Mouse (Mus musculus) layer of hippocampus, adult 8-10 months (tissue): ENCODE results near the gene Gm20683. TPM values are rescaled to one million over a fixed set of nuclear protein-coding genes. Genes with fewer than 3 reads are reported as not detected.
"Not testable (repeated sequence)": the region's sequence is repeated elsewhere in the genome, so short reads cannot be mapped to it uniquely, and the experiment has no call there.

Experiments
- DNase-seq, 2 experiments: peaks; one replicate each; pipeline ENCODE4 v3.0.0; 2022; ENCODE audit warnings: low spot score in 2 of 2
- total RNA-seq, 4 experiments: library from RNA; stranded (reverse); gene quantifications; 2 replicates each; pipeline ENCODE4 v1.2.4; 2022

Gm20683 gene
- total RNA-seq, 4 experiments from 2014 or later: 21.4 to 27.6 (median 25.7) TPM

GRCm38 (mm10) chr17:25828223-25828594 lies 13.4 kb downstream of the Gm20683 start:
- DNase-seq: no peak

- no peak for DNase-seq
Observed at GRCm38 (mm10) chr17:25827546-25828222, 13.9 kb downstream of the Gm20683 start.

- no peak for DNase-seq
Observed at GRCm38 (mm10) chr17:25827011-25827410, 14.6 kb downstream of the Gm20683 start.

GRCm38 (mm10) chr17:25825984-25826570 lies 15.5 kb downstream of the Gm20683 start:
- DNase-seq: no peak

- no peak for DNase-seq
Observed at GRCm38 (mm10) chr17:25825311-25825710, 16.3 kb downstream of the Gm20683 start.

- no peak for DNase-seq
Observed at GRCm38 (mm10) chr17:25824362-25825142, 17.0 kb downstream of the Gm20683 start.

GRCm38 (mm10) chr17:25823452-25823851 lies 18.1 kb downstream of the Gm20683 start, which contains the start of gene Wdr24:
Gene Wdr24 (plus strand): TSS chr17:25823627.
- peak in 1 of 2 experiments; percentile 83 for DNase-seq

- DNase-seq: no peak
Observed at GRCm38 (mm10) chr17:25818851-25819780, 22.4 kb downstream of the Gm20683 start.

GRCm38 (mm10) chr17:25817662-25818061 lies 23.9 kb downstream of the Gm20683 start:
- no peak for DNase-seq

- DNase-seq: peak; percentile 80 to 81
Observed at GRCm38 (mm10) chr17:25813471-25813870, 28.1 kb downstream of the Gm20683 start.

- no peak for DNase-seq
Observed at GRCm38 (mm10) chr17:25810890-25811289, 30.7 kb downstream of the Gm20683 start.

GRCm38 (mm10) chr17:25809606-25810340 lies 31.8 kb downstream of the Gm20683 start:
- no peak for DNase-seq

GRCm38 (mm10) chr17:25808789-25809605 lies 32.6 kb downstream of the Gm20683 start, which contains the start of gene Fbxl16:
Gene Fbxl16 (plus strand): TSS chr17:25809085.
- peak; percentile 86 to 87 for DNase-seq

GRCm38 (mm10) chr17:25808028-25808427 lies 33.5 kb downstream of the Gm20683 start:
- no peak for DNase-seq

GRCm38 (mm10) chr17:25807452-25807851 lies 34.1 kb downstream of the Gm20683 start:
- DNase-seq: not testable (repeated sequence)

- no peak for DNase-seq
Observed at GRCm38 (mm10) chr17:25806507-25806906, 35.1 kb downstream of the Gm20683 start.

GRCm38 (mm10) chr17:25802825-25803517 lies 38.6 kb downstream of the Gm20683 start:
- peak; percentile 88 to 91 for DNase-seq

- DNase-seq: peak in 1 of 2 experiments; percentile 78
Observed at GRCm38 (mm10) chr17:25801029-25801428, 40.5 kb downstream of the Gm20683 start.

- peak in 1 of 2 experiments; percentile 64 for DNase-seq
Observed at GRCm38 (mm10) chr17:25796951-25797369, 44.6 kb downstream of the Gm20683 start, which contains the start of gene Metrn. Gene Metrn (minus strand): TSS chr17:25797136.
